Mouse (Mus musculus) testis, adult 2 months (tissue): Measurements from ENCODE around the gene Plekhj1. TPM values are rescaled to one million over a fixed set of nuclear protein-coding genes. Genes with fewer than 3 reads are reported as not detected.
"Not testable (repeated sequence)": the region's sequence is repeated elsewhere in the genome, so short reads cannot be mapped to it uniquely, and the experiment has no call there.

ENCODE experiments used
- H3K27ac ChIP-seq: fragments of 200-500 bp; 2 replicates; pipeline ENCODE4 v1.5.1; 2012; ENCODE audit warnings: low read depth, low read length; ENCODE audit not compliant: control insufficient read depth, insufficient read depth
- H3K27me3 ChIP-seq: fragments of 200-500 bp; 2 replicates; pipeline ENCODE4 v1.6.1; 2012; ENCODE audit warnings: mild to moderate bottlenecking, low read length, moderate library complexity; ENCODE audit not compliant: control insufficient read depth, insufficient read depth
- H3K36me3 ChIP-seq: fragments of 200-500 bp; 2 replicates; pipeline ENCODE4 v1.6.1; 2012; ENCODE audit warnings: mild to moderate bottlenecking, low read length; ENCODE audit not compliant: control insufficient read depth, insufficient read depth
- H3K4me1 ChIP-seq: fragments of 200-500 bp; 2 replicates; pipeline ENCODE4 v1.6.1; 2012; ENCODE audit warnings: low read length; ENCODE audit not compliant: control insufficient read depth, insufficient read depth
- H3K4me3 ChIP-seq: fragments of 200-500 bp; 2 replicates; pipeline ENCODE4 v1.5.1; 2012; ENCODE audit warnings: low read depth, mild to moderate bottlenecking, low read length, moderate library complexity, mixed read lengths; ENCODE audit not compliant: control insufficient read depth
- CTCF ChIP-seq: fragments of 200-500 bp; IDR thresholded peaks from 2 replicates; pipeline ENCODE4 v1.5.1; 2012; ENCODE audit warnings: low read depth, mild to moderate bottlenecking, inconsistent platforms, low read length, moderate library complexity; ENCODE audit not compliant: control insufficient read depth, insufficient read depth, insufficient replicate concordance
- POLR2A ChIP-seq: fragments of 200-500 bp; IDR thresholded peaks from 2 replicates; pipeline ENCODE4 v1.6.1; 2012; ENCODE audit warnings: low read depth, mild to moderate bottlenecking, inconsistent platforms, low read length, moderate library complexity; ENCODE audit not compliant: control insufficient read depth
- polyA plus RNA-seq: library from polyadenylated mRNA; depleted of rRNA; stranded (reverse); fragments of >200 nt; gene quantifications from 2 replicates; pipeline ENCODE4 v1.2.3, GENCODE M21; 2012

The Plekhj1 gene
- polyA plus RNA-seq, 1 experiment, result 41.4 TPM

GRCm38 (mm10) chr10:80824827-80825226, 26.4 kb upstream of the Plekhj1 start:
- peak overlapping the region; percentile 61 for H3K4me3 ChIP-seq
- H3K4me1 ChIP-seq, result peaks cover 8% of the 10 kb centered on the region
- H3K27me3 ChIP-seq, result no peaks in the 10 kb centered on the region
- TF ChIP-seq POLR2A (no peak), CTCF (no peak)
- peak overlapping the region; percentile 51 for H3K27ac ChIP-seq
- no peaks in the 10 kb centered on the region for H3K36me3 ChIP-seq

GRCm38 (mm10) chr10:80823847-80824643, 25.6 kb upstream of the Plekhj1 start:
- H3K36me3 ChIP-seq, result no peaks in the 10 kb centered on the region
- peak overlapping the region; percentile 51 for H3K27ac ChIP-seq
- peaks cover 8% of the 10 kb centered on the region for H3K4me1 ChIP-seq
- TF ChIP-seq POLR2A (0 out of 2 replicates have a peak, but pooled peaks have one; percentile 26), CTCF (no peak)
- H3K27me3 ChIP-seq, result no peaks in the 10 kb centered on the region
- peak overlapping the region; percentile 61 for H3K4me3 ChIP-seq

- Histone ChIP-seq H3K27ac (no peak overlapping the region), H3K4me1 (peaks cover 8% of the 10 kb centered on the region), H3K27me3 (no peaks in the 10 kb centered on the region), H3K36me3 (no peaks in the 10 kb centered on the region), H3K4me3 (no peak overlapping the region)
- no peak for TF ChIP-seq CTCF
- no peak for TF ChIP-seq POLR2A
These were observed 24.9 kb upstream of the Plekhj1 start for GRCm38 (mm10) chr10:80823316-80823715.

- TF ChIP-seq CTCF (no peak), POLR2A (no peak)
- H3K27me3 ChIP-seq, result no peaks in the 10 kb centered on the region
- no peaks in the 10 kb centered on the region for H3K36me3 ChIP-seq
- no peak overlapping the region for H3K4me3 ChIP-seq
- H3K4me1 ChIP-seq, result peaks cover 6% of the 10 kb centered on the region
- H3K27ac ChIP-seq, result no peak overlapping the region
These were observed 24.1 kb upstream of the Plekhj1 start for GRCm38 (mm10) chr10:80822528-80822927.

GRCm38 (mm10) chr10:80821991-80822390, 23.6 kb upstream of the Plekhj1 start:
- no peak overlapping the region for H3K4me3 ChIP-seq
- peaks cover 6% of the 10 kb centered on the region for H3K4me1 ChIP-seq
- no peaks in the 10 kb centered on the region for H3K36me3 ChIP-seq
- no peak overlapping the region for H3K27ac ChIP-seq
- TF ChIP-seq POLR2A (no peak), CTCF (no peak)
- H3K27me3 ChIP-seq, result no peaks in the 10 kb centered on the region

GRCm38 (mm10) chr10:80819406-80819805, 21.0 kb upstream of the Plekhj1 start:
- Histone ChIP-seq H3K4me3 (no peak overlapping the region), H3K27me3 (no peaks in the 10 kb centered on the region), H3K4me1 (peaks cover 4% of the 10 kb centered on the region), H3K27ac (no peak overlapping the region), H3K36me3 (no peaks in the 10 kb centered on the region)
- TF ChIP-seq POLR2A, result no peak

GRCm38 (mm10) chr10:80818599-80819281, 20.3 kb upstream of the Plekhj1 start:
- Histone ChIP-seq H3K27me3 (no peaks in the 10 kb centered on the region), H3K4me3 (no peak overlapping the region), H3K36me3 (no peaks in the 10 kb centered on the region), H3K27ac (no peak overlapping the region), H3K4me1 (no peaks in the 10 kb centered on the region; the same call in 1 of the 2 replicates)
- TF ChIP-seq POLR2A, result no peak
- no peak for TF ChIP-seq CTCF

GRCm38 (mm10) chr10:80817955-80818354, 19.5 kb upstream of the Plekhj1 start:
- H3K36me3 ChIP-seq, H3K4me1 ChIP-seq, H3K4me3 ChIP-seq, H3K27me3 ChIP-seq, H3K27ac ChIP-seq: not testable (repeated sequence)
